Mouse (Mus musculus): Measurements from ENCODE around the gene Galm. TPM values are rescaled to one million over a fixed set of nuclear protein-coding genes. Genes with fewer than 3 reads are reported as not detected.
"Not testable (repeated sequence)": the region's sequence is repeated elsewhere in the genome, so short reads cannot be mapped to it uniquely, and the experiment has no call there.

The Galm gene
- total RNA-seq, 1 experiment from 2014 or later: 3.1 TPM

- ATAC-seq (replicated peaks; ENCODE audit: low read depth, poor library complexity, severe bottlenecking): 0 out of 2 replicates have a peak, but pooled peaks have one; percentile 47
Observed at GRCm38 (mm10) chr17:80193075-80193474, 65.8 kb downstream of the Galm start.

GRCm38 (mm10) chr17:80199160-80199778 lies 72.0 kb downstream of the Galm start:
- ATAC-seq (replicated peaks; ENCODE audit: low read depth, poor library complexity, severe bottlenecking): peak; percentile 23; the same call in 1 of the 2 replicates

GRCm38 (mm10) chr17:80205657-80206056 lies 78.4 kb downstream of the Galm start:
- ATAC-seq (replicated peaks; ENCODE audit: low read depth, poor library complexity, severe bottlenecking): no peak

- peak; percentile 5 for ATAC-seq (replicated peaks; ENCODE audit: low read depth, poor library complexity, severe bottlenecking)
Observed at GRCm38 (mm10) chr17:80206301-80206670, 79.0 kb downstream of the Galm start.

GRCm38 (mm10) chr17:80206671-80207581 lies 79.7 kb downstream of the Galm start, which contains the start of the genes Srsf7 and Ttc39d:
Gene Srsf7, minus strand, starts transcription at chr17:80207307.
Gene Ttc39d, plus strand, starts transcription at chr17:80207460.
- peak; percentile 88 for ATAC-seq (replicated peaks; ENCODE audit: low read depth, poor library complexity, severe bottlenecking)

GRCm38 (mm10) chr17:80213998-80214397 lies 86.7 kb downstream of the Galm start:
- not testable (repeated sequence) for ATAC-seq (replicated peaks; ENCODE audit: low read depth, poor library complexity, severe bottlenecking)

GRCm38 (mm10) chr17:80220131-80220530 lies 92.9 kb downstream of the Galm start:
- ATAC-seq (replicated peaks; ENCODE audit: low read depth, poor library complexity, severe bottlenecking): no peak

GRCm38 (mm10) chr17:80221202-80221601 lies 93.9 kb downstream of the Galm start:
- ATAC-seq (replicated peaks; ENCODE audit: low read depth, poor library complexity, severe bottlenecking): no peak

- ATAC-seq (replicated peaks; ENCODE audit: low read depth, poor library complexity, severe bottlenecking): peak; percentile 46; the same call in 1 of the 2 replicates
Observed at GRCm38 (mm10) chr17:80221890-80222628, 94.8 kb downstream of the Galm start.

GRCm38 (mm10) chr17:80223829-80224228 lies 96.6 kb downstream of the Galm start:
- ATAC-seq (replicated peaks; ENCODE audit: low read depth, poor library complexity, severe bottlenecking): peak; percentile 20

GRCm38 (mm10) chr17:80224326-80225116 lies 97.2 kb downstream of the Galm start, which contains the start of gene Gemin6:
Gene Gemin6, plus strand, starts transcription at chr17:80224441.
- ATAC-seq (replicated peaks; ENCODE audit: low read depth, poor library complexity, severe bottlenecking): peak; percentile 97

GRCm38 (mm10) chr17:80225142-80225541 lies 97.9 kb downstream of the Galm start:
- ATAC-seq (replicated peaks; ENCODE audit: low read depth, poor library complexity, severe bottlenecking): not testable (repeated sequence)

GRCm38 (mm10) chr17:80229396-80229795 lies 102.1 kb downstream of the Galm start:
- no peak for ATAC-seq (replicated peaks; ENCODE audit: low read depth, poor library complexity, severe bottlenecking)

- no peak for ATAC-seq (replicated peaks; ENCODE audit: low read depth, poor library complexity, severe bottlenecking)
Observed at GRCm38 (mm10) chr17:80233844-80234243, 106.6 kb downstream of the Galm start.

GRCm38 (mm10) chr17:80234376-80234775 lies 107.1 kb downstream of the Galm start:
- ATAC-seq (replicated peaks; ENCODE audit: low read depth, poor library complexity, severe bottlenecking): no peak

Other genes starting within 250 kb of the Galm start
- gene Atl2, start 231.3 kb upstream of the Galm start, total RNA-seq (2017): 49.3 and 71.2 TPM in 2 replicates
- gene Hnrnpll, start 65.1 kb upstream of the Galm start, total RNA-seq (2017): 49.3 and 53.9 TPM in 2 replicates
- 493 and 496 TPM in 2 replicates for gene Srsf7, start 79.8 kb downstream of the Galm start, total RNA-seq (2017)
- not detected in 2 replicates for gene Ttc39d, start 80.0 kb downstream of the Galm start, total RNA-seq (2017)
- gene Gemin6, start 97.0 kb downstream of the Galm start, total RNA-seq (2017): 19.0 and 29.5 TPM in 2 replicates
- 7.2 and 13.0 TPM in 2 replicates for gene Morn2, start 162.7 kb downstream of the Galm start, total RNA-seq (2017)
- 17.7 and 18.3 TPM in 2 replicates for gene Dhx57, start 163.0 kb downstream of the Galm start, total RNA-seq (2017)
- not detected in 2 replicates for gene Arhgef33, start 179.9 kb downstream of the Galm start, total RNA-seq (2017)
- gene Gm10190, start 246.1 kb downstream of the Galm start, total RNA-seq (2017): not detected in 2 replicates